Mouse (Mus musculus) bone marrow macrophage, adult 2 months (primary cell): ENCODE measurements around the gene Frs2.

Experiments used
- CTCF ChIP-seq: IDR thresholded peaks from 2 replicates; pipeline ENCODE4 v1.5.1; 2012; ENCODE audit warnings: low read depth, mild to moderate bottlenecking, low read length, moderate library complexity
- POLR2A ChIP-seq: IDR thresholded peaks from 2 replicates; pipeline ENCODE4 v1.6.1; 2012; ENCODE audit warnings: mild to moderate bottlenecking, low read depth, low read length, borderline replicate concordance

DNA sequence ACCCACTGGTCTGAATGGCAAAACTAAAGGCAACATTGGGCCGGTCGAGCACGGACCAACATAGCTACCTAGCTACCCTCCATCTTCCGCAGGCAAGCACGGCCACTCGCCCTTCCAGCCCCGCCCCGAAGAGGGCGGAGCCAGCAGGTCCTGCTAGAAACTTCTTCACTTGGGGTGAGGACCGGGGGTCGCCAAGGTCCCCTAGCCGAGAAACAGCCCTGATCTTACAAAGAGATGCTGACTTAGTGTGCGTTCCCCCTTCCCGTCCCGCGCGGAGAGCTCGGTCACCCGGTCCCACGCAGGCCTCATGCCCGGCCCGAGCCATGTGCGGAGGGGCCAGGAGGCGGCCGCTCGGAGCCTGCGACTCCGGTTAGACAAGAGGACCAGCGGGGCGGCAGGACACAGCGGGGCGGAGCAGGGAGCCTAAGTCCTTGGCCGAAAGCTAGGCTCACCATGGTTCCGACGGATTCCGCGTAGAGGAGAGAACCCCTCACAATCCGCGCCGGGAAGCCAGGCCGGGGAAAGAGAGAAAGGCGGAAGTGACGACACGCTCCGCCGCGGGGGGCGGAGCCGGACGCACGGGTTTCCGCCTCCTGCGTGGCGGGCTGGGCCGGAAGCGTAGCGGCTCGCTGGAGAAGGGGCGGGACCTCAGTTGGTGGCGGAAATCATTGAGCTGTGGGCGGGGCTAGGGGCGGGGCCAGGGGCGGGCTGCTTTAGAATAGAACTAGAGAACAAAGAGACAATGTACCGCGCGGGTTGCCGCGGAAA, 84.9 kb downstream of the Frs2 start, which contains the start of gene Cct2:
- no peak for TF ChIP-seq CTCF
- no peak for TF ChIP-seq POLR2A
